Mouse (Mus musculus) MEL (cell line): ENCODE results near the gene Mrpl53. TPM values are rescaled to one million over a fixed set of nuclear protein-coding genes. Genes with fewer than 3 reads are reported as not detected.

Experiments
- DNase-seq: peaks from one replicate; pipeline ENCODE4 v3.0.0; 2011; ENCODE audit warnings: low read depth, low spot score
- H3K27ac ChIP-seq: 2 replicates; pipeline ENCODE4 v1.5.1; 2012; ENCODE audit warnings: low read depth, mild to moderate bottlenecking, control low read depth, low read length, moderate library complexity; ENCODE audit not compliant: control insufficient read depth
- H3K27me3 ChIP-seq, 2 experiments: fragments of 150-350 bp in 1 of 2; sonication (generic) in 1 of 2; 2 replicates each; pipeline ENCODE4 v1.6.1; 2012; ENCODE audit warnings: low read length in 2 of 2, mild to moderate bottlenecking in 2 of 2, improper control_type of control experiment in 1 of 2, moderate library complexity in 1 of 2; ENCODE audit not compliant: insufficient read depth in 2 of 2, control insufficient read depth in 1 of 2
- H3K36me3 ChIP-seq, 2 experiments: 2 replicates each; pipeline ENCODE4 v1.6.1; 2012 to 2014; ENCODE audit warnings: low read length in 2 of 2, improper control_type of control experiment in 1 of 2, inconsistent platforms in 1 of 2, mild to moderate bottlenecking in 1 of 2; ENCODE audit not compliant: insufficient read depth in 2 of 2, control insufficient read depth in 1 of 2
- H3K4me1 ChIP-seq, 2 experiments: fragments of 150-350 bp in 1 of 2; sonication (generic) in 1 of 2; 2 replicates each; pipeline ENCODE4 v1.6.1; 2012; ENCODE audit warnings: low read length in 2 of 2, improper control_type of control experiment in 1 of 2, mild to moderate bottlenecking in 1 of 2; ENCODE audit not compliant: insufficient read depth in 2 of 2, control insufficient read depth in 1 of 2
- H3K4me3 ChIP-seq, 2 experiments: fragments of 150-350 bp in 1 of 2; sonication (generic) in 1 of 2; 2 replicates each; pipeline ENCODE4 v1.5.1; 2012; ENCODE audit warnings: low read depth in 2 of 2, low read length in 2 of 2, mild to moderate bottlenecking in 2 of 2, moderate library complexity in 2 of 2, control low read depth in 1 of 2, improper control_type of control experiment in 1 of 2; ENCODE audit not compliant: control insufficient read depth in 1 of 2, insufficient read depth in 1 of 2
- H3K79me2 ChIP-seq: 2 replicates; pipeline ENCODE4 v1.6.1; 2012; ENCODE audit warnings: mild to moderate bottlenecking, low read length, moderate library complexity; ENCODE audit not compliant: control insufficient read depth, poor library complexity, insufficient read depth
- H3K9ac ChIP-seq: 2 replicates; pipeline ENCODE4 v1.6.1; 2012; ENCODE audit warnings: low read depth, mild to moderate bottlenecking, control low read depth, low read length, moderate library complexity; ENCODE audit not compliant: control insufficient read depth, poor library complexity, severe bottlenecking
- H3K9me3 ChIP-seq: fragments of 150-350 bp; sonication (generic); replicated peaks from 2 replicates; pipeline ENCODE4 v1.6.1; 2012; ENCODE audit warnings: mild to moderate bottlenecking, low read length, improper control_type of control experiment, moderate library complexity; ENCODE audit not compliant: insufficient read depth
- BHLHE40 ChIP-seq: IDR thresholded peaks from 2 replicates; pipeline ENCODE4 v1.6.1; 2012; ENCODE audit warnings: low read depth, mild to moderate bottlenecking, inconsistent platforms, low read length, improper control_type of control experiment, borderline replicate concordance
- CHD2 ChIP-seq: IDR thresholded peaks from 2 replicates; pipeline ENCODE4 v1.6.1; 2011; ENCODE audit warnings: low read length, improper control_type of control experiment
- CTCF ChIP-seq, 3 experiments: IDR thresholded peaks in 2 of 3; conservative IDR thresholded peaks in 1 of 3; 2 replicates each; pipeline ENCODE4 v1.5.1; 2011 to 2012; ENCODE audit warnings: low read length in 3 of 3, low read depth in 2 of 3, mild to moderate bottlenecking in 2 of 3, improper control_type of control experiment in 1 of 3, inconsistent platforms in 1 of 3, mixed read lengths in 1 of 3, moderate library complexity in 1 of 3; ENCODE audit not compliant: control insufficient read depth in 1 of 3, insufficient read depth in 1 of 3, poor library complexity in 1 of 3, severe bottlenecking in 1 of 3
- E2F4 ChIP-seq: IDR thresholded peaks from 2 replicates; pipeline ENCODE4 v1.6.1; 2011; ENCODE audit warnings: low read depth, low read length, improper control_type of control experiment, borderline replicate concordance
- ELF1 ChIP-seq: IDR thresholded peaks from 2 replicates; pipeline ENCODE4 v1.6.1; 2014; ENCODE audit warnings: low read depth, mild to moderate bottlenecking, inconsistent platforms, low read length, improper control_type of control experiment, moderate library complexity
- EP300 ChIP-seq, 2 experiments: IDR thresholded peaks; 2 replicates each; pipeline ENCODE4 v1.6.1; 2011; ENCODE audit warnings: improper control_type of control experiment in 2 of 2, low read length in 2 of 2, low read depth in 1 of 2, mild to moderate bottlenecking in 1 of 2
- ETS1 ChIP-seq: IDR thresholded peaks from 2 replicates; pipeline ENCODE4 v1.6.1; 2012; ENCODE audit warnings: low read depth, mild to moderate bottlenecking, inconsistent platforms, low read length, improper control_type of control experiment, moderate library complexity
- GABPA ChIP-seq: IDR thresholded peaks from 2 replicates; pipeline ENCODE4 v1.6.1; 2012; ENCODE audit warnings: low read depth, mild to moderate bottlenecking, inconsistent platforms, low read length, improper control_type of control experiment, moderate library complexity
- HCFC1 ChIP-seq: IDR thresholded peaks from 2 replicates; pipeline ENCODE4 v1.6.1; 2012; ENCODE audit warnings: low read depth, mild to moderate bottlenecking, inconsistent platforms, low read length, improper control_type of control experiment, moderate library complexity
- JUND ChIP-seq: IDR thresholded peaks from 2 replicates; pipeline ENCODE4 v1.6.1; 2011; ENCODE audit warnings: low read depth, mild to moderate bottlenecking, improper control_type of control experiment, low read length
- KAT2A ChIP-seq: conservative IDR thresholded peaks from 2 replicates; pipeline ENCODE4 v1.6.1; 2012; ENCODE audit warnings: low read depth, low read length, improper control_type of control experiment, inconsistent platforms
- MAFK ChIP-seq: IDR thresholded peaks from 2 replicates; pipeline ENCODE4 v1.6.1; 2011; ENCODE audit warnings: low read depth, mild to moderate bottlenecking, low read length, improper control_type of control experiment, borderline replicate concordance
- MAX ChIP-seq: IDR thresholded peaks from 2 replicates; pipeline ENCODE4 v1.6.1; 2011; ENCODE audit warnings: low read length, improper control_type of control experiment
- MAZ ChIP-seq: IDR thresholded peaks from 2 replicates; pipeline ENCODE4 v1.6.1; 2012; ENCODE audit warnings: low read depth, mild to moderate bottlenecking, inconsistent platforms, low read length, improper control_type of control experiment
- MEF2A ChIP-seq: IDR thresholded peaks from 2 replicates; pipeline ENCODE4 v1.6.1; 2014; ENCODE audit warnings: low read depth, mild to moderate bottlenecking, inconsistent platforms, low read length, improper control_type of control experiment; ENCODE audit not compliant: poor library complexity, insufficient replicate concordance, severe bottlenecking; ENCODE audit errors: extremely low read depth
- MYC ChIP-seq: IDR thresholded peaks from 2 replicates; pipeline ENCODE4 v1.6.1; 2011; ENCODE audit warnings: low read depth, mild to moderate bottlenecking, low read length, improper control_type of control experiment, moderate library complexity
- POLR2A ChIP-seq, 2 experiments: IDR thresholded peaks; 2 replicates each; pipeline ENCODE4 v1.6.1; 2011 to 2012; ENCODE audit warnings: low read length in 2 of 2, mild to moderate bottlenecking in 2 of 2, control low read depth in 1 of 2, improper control_type of control experiment in 1 of 2, low read depth in 1 of 2, moderate library complexity in 1 of 2; ENCODE audit not compliant: control insufficient read depth in 1 of 2, insufficient read depth in 1 of 2, poor library complexity in 1 of 2
- POLR2AphosphoS2 ChIP-seq: IDR thresholded peaks from 2 replicates; pipeline ENCODE4 v1.6.1; 2011; ENCODE audit warnings: low read length, improper control_type of control experiment
- POLR2AphosphoS5 ChIP-seq: IDR thresholded peaks from 2 replicates; pipeline ENCODE4 v1.6.1; 2012; ENCODE audit warnings: low read depth, borderline replicate concordance, mild to moderate bottlenecking, inconsistent platforms, low read length, moderate library complexity, mixed read lengths
- RAD21 ChIP-seq: IDR thresholded peaks from 2 replicates; pipeline ENCODE4 v1.6.1; 2011; ENCODE audit warnings: mild to moderate bottlenecking, low read depth, low read length, improper control_type of control experiment
- RCOR1 ChIP-seq: IDR thresholded peaks from 2 replicates; pipeline ENCODE4 v1.6.1; 2012; ENCODE audit warnings: low read depth, mild to moderate bottlenecking, inconsistent platforms, low read length, improper control_type of control experiment
- SIN3A ChIP-seq: IDR thresholded peaks from 2 replicates; pipeline ENCODE4 v1.6.1; 2012; ENCODE audit warnings: low read length, improper control_type of control experiment, inconsistent platforms
- SMC3 ChIP-seq: IDR thresholded peaks from 2 replicates; pipeline ENCODE4 v1.6.1; 2011; ENCODE audit warnings: low read depth, low read length, improper control_type of control experiment
- TBP ChIP-seq: IDR thresholded peaks from 2 replicates; pipeline ENCODE4 v1.8.0; 2011; ENCODE audit warnings: low read depth, low read length, improper control_type of control experiment
- UBTF ChIP-seq: IDR thresholded peaks from 2 replicates; pipeline ENCODE4 v1.6.1; 2012; ENCODE audit warnings: low read depth, mild to moderate bottlenecking, inconsistent platforms, low read length, improper control_type of control experiment, moderate library complexity, borderline replicate concordance; ENCODE audit not compliant: insufficient read depth
- USF1 ChIP-seq: IDR thresholded peaks from 2 replicates; pipeline ENCODE4 v1.6.1; 2014; ENCODE audit warnings: low read depth, mild to moderate bottlenecking, inconsistent platforms, low read length, improper control_type of control experiment, moderate library complexity
- ZMIZ1 ChIP-seq: IDR thresholded peaks from 2 replicates; pipeline ENCODE4 v1.6.1; 2012; ENCODE audit warnings: low read depth, mild to moderate bottlenecking, inconsistent platforms, low read length, improper control_type of control experiment, moderate library complexity
- ZNF384 ChIP-seq: IDR thresholded peaks from 2 replicates; pipeline ENCODE4 v1.6.1; 2012; ENCODE audit warnings: low read depth, mild to moderate bottlenecking, inconsistent platforms, low read length, improper control_type of control experiment
- polyA plus RNA-seq, 2 experiments: library from polyadenylated mRNA; stranded (reverse) in 1 of 2; unstranded in 1 of 2; fragments of >175 nt in 1 of 2; fragments of >200 nt in 1 of 2; gene quantifications; 2 replicates each; pipeline versions ENCODE4 v1.2.1 to v1.2.4; 2012; ENCODE audit warnings: low replicate concordance in 2 of 2, low read depth in 1 of 2; ENCODE audit not compliant: insufficient read length in 2 of 2, insufficient read depth in 1 of 2, missing spikeins in 1 of 2
- total RNA-seq: library from RNA; depleted of rRNA; stranded (reverse); fragments of 300-350 nt; gene quantifications from 2 replicates; pipeline ENCODE4 v1.2.3, GENCODE M21; 2012

Mrpl53 gene
- total and polyA plus RNA-seq, 3 experiments: 63.8 to 91.3 TPM; not detected in 1

- peaks cover 2 to 4% of the 10 kb centered on the region in 2 experiments; a peak in 2 of 4 replicates for H3K27me3 ChIP-seq
- no peaks in the 10 kb centered on the region for H3K9me3 ChIP-seq
- no peak within 1 kb of the TSS for H3K27ac ChIP-seq
- no peak within 1 kb of the TSS for H3K4me3 ChIP-seq
- H3K4me1 ChIP-seq: no peaks in the 10 kb centered on the region
- H3K79me2 ChIP-seq: no peaks in the 10 kb centered on the region
- H3K9ac ChIP-seq: no peak within 1 kb of the TSS
- no peak for DNase-seq
- no peaks in the 10 kb centered on the region for H3K36me3 ChIP-seq
- TF ChIP-seq POLR2AphosphoS2 (no peak), HCFC1 (no peak), CHD2 (no peak), SMC3 (no peak), TBP (no peak), ELF1 (no peak), CTCF (IDR thresholded peaks at IDR 0.05 in 2 of 3, conservative IDR thresholded peaks at IDR 0.05 in 1 of 3; ENCODE audit: control insufficient read depth in 1 of 3, insufficient read depth in 1 of 3, low read depth in 2 of 3, low read length in 3 of 3, poor library complexity in 1 of 3, severe bottlenecking in 1 of 3) (no peak), MYC (no peak), RAD21 (no peak), KAT2A (no peak), MAX (no peak), UBTF (no peak), BHLHE40 (no peak), POLR2A (IDR thresholded peaks at IDR 0.05; ENCODE audit: control insufficient read depth in 1 of 2, insufficient read depth in 1 of 2, low read depth in 1 of 2, low read length in 2 of 2, poor library complexity in 1 of 2) (no peak)
Measured at GRCm38 (mm10) chr6:83086121-83087035, 22.5 kb upstream of the Mrpl53 start, which contains the start of gene Lbx2. TSS of gene Lbx2 (plus strand) at chr6:83086367.

GRCm38 (mm10) chr6:83087205-83087925, 21.5 kb upstream of the Mrpl53 start:
- no peaks in the 10 kb centered on the region for H3K79me2 ChIP-seq
- H3K36me3 ChIP-seq: no peaks in the 10 kb centered on the region
- TF ChIP-seq CTCF (IDR thresholded peaks at IDR 0.05 in 2 of 3, conservative IDR thresholded peaks at IDR 0.05 in 1 of 3; ENCODE audit: control insufficient read depth in 1 of 3, insufficient read depth in 1 of 3, low read depth in 2 of 3, low read length in 3 of 3, poor library complexity in 1 of 3, severe bottlenecking in 1 of 3): no peak
- TF ChIP-seq MAZ: no peak
- no peak for TF ChIP-seq SIN3A
- TF ChIP-seq E2F4: no peak
- no peak for TF ChIP-seq ETS1
- no peak for TF ChIP-seq SMC3
- TF ChIP-seq GABPA: no peak
- TF ChIP-seq ZNF384: no peak
- no peak for TF ChIP-seq UBTF
- TF ChIP-seq ELF1: no peak
- no peak for TF ChIP-seq RCOR1
- no peak for TF ChIP-seq HCFC1
- TF ChIP-seq MAFK: no peak
- TF ChIP-seq MAX: no peak
- TF ChIP-seq ZMIZ1: no peak
- no peak for TF ChIP-seq USF1
- TF ChIP-seq EP300 (IDR thresholded peaks at IDR 0.05; ENCODE audit: low read depth in 1 of 2, low read length in 2 of 2): no peak
- TF ChIP-seq MEF2A: no peak
- TF ChIP-seq JUND: no peak
- TF ChIP-seq POLR2AphosphoS5: no peak
- no peaks in the 10 kb centered on the region for H3K9me3 ChIP-seq
- no peak overlapping the region for H3K9ac ChIP-seq
- no peak for DNase-seq
- no peak overlapping the region for H3K4me3 ChIP-seq
- H3K4me1 ChIP-seq: no peaks in the 10 kb centered on the region
- peaks cover 2 to 4% of the 10 kb centered on the region in 2 experiments; a peak in 2 of 4 replicates for H3K27me3 ChIP-seq
- no peak overlapping the region for H3K27ac ChIP-seq
